Mouse (Mus musculus): ENCODE data around the gene Syt7. TPM values are rescaled to one million over a fixed set of nuclear protein-coding genes. Genes with fewer than 3 reads are reported as not detected.

The Syt7 gene
- total RNA-seq, 1 experiment from 2014 or later = 27.9 TPM

GRCm38 (mm10) chr19:10459907-10460306, 71.0 kb downstream of the Syt7 start:
- DNase-seq = no peak

GRCm38 (mm10) chr19:10461584-10461983, 72.7 kb downstream of the Syt7 start:
- DNase-seq = no peak

GRCm38 (mm10) chr19:10464427-10464826, 75.5 kb downstream of the Syt7 start:
- no peak for DNase-seq

- no peak for DNase-seq
Observed at GRCm38 (mm10) chr19:10469171-10469658, 80.3 kb downstream of the Syt7 start.

- no peak for DNase-seq
Observed at GRCm38 (mm10) chr19:10472958-10473357, 84.1 kb downstream of the Syt7 start.

GRCm38 (mm10) chr19:10473779-10474178, 84.9 kb downstream of the Syt7 start:
- DNase-seq = no peak

GRCm38 (mm10) chr19:10479541-10479940, 90.7 kb downstream of the Syt7 start:
- DNase-seq = no peak

- DNase-seq = no peak
Observed at GRCm38 (mm10) chr19:10482703-10483102, 93.8 kb downstream of the Syt7 start, which contains the start of gene Ppp1r32. Ppp1r32 (minus strand) TSS chr19:10482928.

GRCm38 (mm10) chr19:10486264-10486738, 97.4 kb downstream of the Syt7 start:
- no peak for DNase-seq

GRCm38 (mm10) chr19:10495670-10496069, 106.8 kb downstream of the Syt7 start:
- peak; percentile 31 for DNase-seq

GRCm38 (mm10) chr19:10496976-10497375, 108.1 kb downstream of the Syt7 start:
- DNase-seq = no peak

GRCm38 (mm10) chr19:10497512-10498160, 108.7 kb downstream of the Syt7 start:
- no peak for DNase-seq

- no peak for DNase-seq
Observed at GRCm38 (mm10) chr19:10500581-10500980, 111.7 kb downstream of the Syt7 start.

- no peak for DNase-seq
Observed at GRCm38 (mm10) chr19:10502571-10502970, 113.7 kb downstream of the Syt7 start.

Other genes starting within 250 kb of the Syt7 start
- gene Fads1, start 206.2 kb upstream of the Syt7 start, total RNA-seq (2021) = 931 and 942 TPM in 2 replicates
- gene Tmem258, start 185.1 kb upstream of the Syt7 start, total RNA-seq (2021) = 141 and 171 TPM in 2 replicates
- 16.9 and 17.9 TPM in 2 replicates for gene Fen1, start 184.9 kb upstream of the Syt7 start, total RNA-seq (2021)
- gene Myrf, start 148.3 kb upstream of the Syt7 start, total RNA-seq (2021) = 0.67 and 1.4 TPM in 2 replicates
- 5.5 and 7.3 TPM in 2 replicates for gene Dagla, start 84.2 kb upstream of the Syt7 start, total RNA-seq (2021)
- gene Lrrc10b, start 68.4 kb downstream of the Syt7 start, total RNA-seq (2021) = 2.2 and 2.5 TPM in 2 replicates
- 0.88 TPM in 1 of 2 replicates, not detected in the other for gene Ppp1r32, start 93.8 kb downstream of the Syt7 start, total RNA-seq (2021)
- 59.8 and 70.4 TPM in 2 replicates for gene Cpsf7, start 136.2 kb downstream of the Syt7 start, total RNA-seq (2021)
- gene Sdhaf2, start 137.1 kb downstream of the Syt7 start, total RNA-seq (2021) = 60.6 and 63.5 TPM in 2 replicates
- 16.2 and 20.6 TPM in 2 replicates for gene Tmem216, start 167.1 kb downstream of the Syt7 start, total RNA-seq (2021)
- gene Cyb561a3, start 188.1 kb downstream of the Syt7 start, total RNA-seq (2021) = 18.4 and 25.3 TPM in 2 replicates
- gene Tmem138, start 188.3 kb downstream of the Syt7 start, total RNA-seq (2021) = 8.4 and 13.2 TPM in 2 replicates
- gene Ddb1, start 216.2 kb downstream of the Syt7 start, total RNA-seq (2021) = 305 and 314 TPM in 2 replicates
- 18.0 and 21.7 TPM in 2 replicates for gene Tkfc, start 216.6 kb downstream of the Syt7 start, total RNA-seq (2021)
- 0.43 and 1.4 TPM in 2 replicates for gene Vwce, start 245.1 kb downstream of the Syt7 start, total RNA-seq (2021)